Mouse (Mus musculus) CD8-positive naive resting alpha-beta T cell, adult 2 months (primary cell): Measurements from ENCODE around the gene Gm14124.
"Not testable (repeated sequence)": the region's sequence is repeated elsewhere in the genome, so short reads cannot be mapped to it uniquely, and the experiment has no call there.

Experiments
- DNase-seq, 2 experiments: peaks; one replicate each; pipeline ENCODE4 v3.0.0; 2022; ENCODE audit warnings: low read depth in 2 of 2, low spot score in 2 of 2

The Gm14124 gene

DNA sequence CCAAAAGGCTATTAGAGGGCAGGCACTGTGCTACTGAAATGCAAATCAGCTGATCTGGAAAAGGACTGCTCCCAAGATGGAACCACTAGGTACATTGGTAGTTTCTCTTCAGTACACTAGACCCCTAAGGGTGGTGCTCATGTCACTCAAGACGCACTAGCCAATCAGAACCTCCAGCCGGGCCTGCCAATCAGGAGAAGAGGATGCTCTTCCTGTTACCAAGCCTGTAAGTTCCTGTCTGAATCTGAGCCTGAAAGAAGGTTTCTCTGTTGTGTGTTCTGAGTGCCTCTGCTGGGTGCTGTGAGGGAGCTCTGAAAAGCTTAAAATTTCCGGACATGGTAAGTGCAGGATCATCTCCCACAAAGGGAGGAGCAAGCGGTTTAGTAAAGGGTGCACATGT lies at the start of gene Gm14124:
Gene Gm14124 (plus strand): TSS at position 227 of the 400 bp plus-strand sequence.
- DNase-seq: not testable (repeated sequence)

GRCm38 (mm10) chr2:150217600-150218362 lies 39.5 kb upstream of the Gm14124 start, which contains the start of gene Zfp937:
Gene Zfp937 (plus strand): TSS chr2:150218073.
- peak; percentile 6 to 9 for DNase-seq

DNA sequence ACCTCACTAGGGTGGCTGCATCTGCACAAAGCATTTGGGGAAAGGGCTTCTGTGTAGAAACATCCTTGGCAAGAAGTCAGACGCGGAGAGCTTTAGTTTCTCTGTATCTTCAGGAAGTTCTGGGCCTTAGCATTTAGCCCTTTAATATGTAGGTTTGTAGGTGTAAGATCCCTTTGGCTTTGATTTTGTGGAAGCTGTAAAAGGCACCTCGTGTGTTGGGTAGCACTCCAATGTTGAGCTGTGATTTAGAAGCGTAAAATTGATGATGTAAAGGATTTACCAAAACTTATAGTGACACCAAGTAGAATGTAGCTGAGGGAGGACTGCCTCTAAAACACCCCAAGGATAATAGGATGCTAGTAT lies 39.0 kb upstream of the Gm14124 start:
- DNase-seq: not testable (repeated sequence)

- DNase-seq: not testable (repeated sequence)
Measured at GRCm38 (mm10) chr2:150223263-150223662, 34.1 kb upstream of the Gm14124 start.

DNA sequence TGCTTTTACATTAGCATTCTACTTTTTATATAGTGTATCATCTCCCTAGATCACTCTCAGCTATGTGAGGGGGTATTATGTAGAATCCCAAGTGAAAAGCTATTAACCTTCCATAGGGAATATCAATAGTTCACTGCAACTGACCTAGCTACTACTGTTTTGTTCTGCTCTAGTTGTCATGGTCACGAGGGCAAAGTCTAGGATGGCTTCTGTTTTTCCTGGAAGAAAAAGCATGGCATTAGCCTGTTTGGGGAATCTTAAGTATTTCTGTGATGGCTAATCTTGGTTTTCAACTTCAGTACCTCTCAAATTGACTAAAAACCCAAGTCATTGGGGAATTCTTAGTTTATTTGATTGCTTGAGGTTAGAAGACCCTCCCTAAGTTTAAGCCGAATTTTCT lies 14.1 kb upstream of the Gm14124 start:
- DNase-seq: no peak

DNA sequence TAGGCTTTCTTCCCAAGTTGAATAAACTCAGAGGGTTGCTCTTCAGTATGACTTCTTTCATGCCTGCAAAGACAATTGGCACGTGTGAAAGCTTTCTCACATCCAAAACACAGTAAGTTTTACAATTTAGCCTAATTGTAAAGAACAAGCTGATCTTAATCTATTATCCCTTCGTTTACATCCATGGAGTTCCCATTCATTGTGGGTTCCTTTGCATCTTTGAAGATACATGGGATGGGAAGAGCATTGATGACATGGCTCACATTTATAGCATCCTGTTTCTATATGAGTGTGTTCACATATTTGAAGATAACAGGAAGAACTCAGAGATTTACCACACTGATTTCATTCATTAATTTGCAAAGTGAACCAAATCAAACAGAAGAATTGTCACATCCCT lies 1.8 kb upstream of the Gm14124 start, which contains the start of gene Gm21994:
Gene Gm21994 (minus strand): TSS at position 101 of the 400 bp plus-strand sequence.
- not testable (repeated sequence) for DNase-seq

DNA sequence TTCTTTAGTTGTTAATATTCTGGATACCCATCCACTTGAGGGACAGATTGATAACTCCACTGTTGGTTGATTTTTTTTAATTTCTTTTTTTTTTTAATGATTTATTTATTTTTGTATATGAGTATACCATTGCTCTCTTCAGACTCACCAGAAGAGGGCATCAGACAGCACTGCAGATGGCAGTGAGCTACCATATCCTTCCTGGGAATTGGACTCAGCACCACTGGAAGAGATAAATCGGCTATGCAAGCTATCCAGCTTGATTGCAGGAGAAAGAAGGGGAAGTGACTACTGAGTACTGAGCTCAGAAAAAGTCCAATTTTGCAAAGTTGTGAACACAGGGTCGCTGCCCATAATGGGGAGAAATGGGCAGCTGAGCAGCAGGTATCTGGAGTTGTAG lies 456 bp upstream of the Gm14124 start:
- DNase-seq: not testable (repeated sequence)

DNA sequence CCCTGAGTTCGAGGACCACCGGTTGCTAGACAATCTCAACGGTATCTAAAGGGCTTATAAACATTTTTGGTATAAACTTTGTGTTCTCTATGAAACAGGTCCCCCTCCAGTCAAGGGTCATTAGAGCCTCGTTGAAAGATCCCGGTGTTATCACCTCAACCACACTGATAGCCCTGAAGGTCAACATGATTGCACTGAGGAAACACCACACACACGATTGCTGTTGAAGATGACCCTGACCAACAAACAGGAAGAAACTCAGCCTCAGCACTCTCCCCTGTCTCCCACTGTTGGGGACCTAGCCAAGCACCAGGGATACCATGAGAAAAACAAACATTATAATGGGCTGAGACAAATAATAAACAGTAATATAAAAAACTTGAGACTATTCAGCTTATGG lies 36.4 kb downstream of the Gm14124 start:
- no peak for DNase-seq

- no peak for DNase-seq
Measured at GRCm38 (mm10) chr2:150299096-150299495, 41.8 kb downstream of the Gm14124 start.

DNA sequence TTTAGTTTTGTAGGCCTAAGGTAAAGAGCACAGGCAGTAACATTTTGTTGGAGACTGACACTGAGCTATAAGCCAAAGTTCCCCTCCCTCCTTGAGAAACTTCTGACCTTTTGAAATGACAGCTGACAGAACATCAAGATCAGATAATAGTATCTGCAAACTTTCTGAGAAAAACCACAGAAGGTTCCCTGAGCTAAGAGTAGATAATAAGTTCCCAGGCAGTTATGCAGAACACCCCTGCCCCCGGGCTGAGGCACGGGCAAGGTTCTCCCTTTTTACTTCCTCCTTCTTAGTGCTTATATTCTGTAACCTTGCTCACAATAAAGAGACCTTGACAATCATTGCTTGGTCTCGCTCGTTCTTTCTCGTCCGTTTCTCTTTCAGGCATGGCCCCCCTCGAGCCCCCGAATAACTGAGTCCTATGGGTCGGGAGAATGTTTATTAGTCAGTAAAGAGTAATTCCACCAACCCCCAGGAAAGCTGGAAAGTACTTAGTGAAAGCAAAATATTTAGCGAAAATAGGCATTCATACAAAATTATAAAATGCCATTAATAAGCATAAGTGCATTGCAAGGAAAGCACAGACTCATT lies 50.0 kb downstream of the Gm14124 start:
- DNase-seq: peak in 1 of 2 experiments; percentile 11

GRCm38 (mm10) chr2:150310952-150311884 lies 53.9 kb downstream of the Gm14124 start:
- peak; percentile 58 to 70 for DNase-seq

DNA sequence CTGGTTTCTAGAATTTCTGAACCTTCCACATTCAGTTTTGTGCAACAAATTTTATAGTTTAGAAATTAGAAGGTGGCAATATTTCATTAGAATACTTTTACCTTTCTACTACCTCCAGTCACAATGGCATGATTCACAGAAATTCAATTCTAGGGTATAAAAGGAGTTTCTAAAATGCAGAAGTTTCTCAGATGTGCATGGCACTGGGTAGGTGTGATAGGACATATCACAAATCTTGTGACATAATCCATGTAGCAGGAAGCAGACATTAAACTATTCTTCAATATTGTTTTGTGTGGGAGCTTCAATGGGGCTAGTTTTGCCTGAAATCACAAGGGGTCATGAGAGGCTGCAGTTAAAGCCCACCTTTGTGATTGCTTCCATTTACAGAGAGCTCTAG lies 58.8 kb downstream of the Gm14124 start:
- no peak for DNase-seq

DNA sequence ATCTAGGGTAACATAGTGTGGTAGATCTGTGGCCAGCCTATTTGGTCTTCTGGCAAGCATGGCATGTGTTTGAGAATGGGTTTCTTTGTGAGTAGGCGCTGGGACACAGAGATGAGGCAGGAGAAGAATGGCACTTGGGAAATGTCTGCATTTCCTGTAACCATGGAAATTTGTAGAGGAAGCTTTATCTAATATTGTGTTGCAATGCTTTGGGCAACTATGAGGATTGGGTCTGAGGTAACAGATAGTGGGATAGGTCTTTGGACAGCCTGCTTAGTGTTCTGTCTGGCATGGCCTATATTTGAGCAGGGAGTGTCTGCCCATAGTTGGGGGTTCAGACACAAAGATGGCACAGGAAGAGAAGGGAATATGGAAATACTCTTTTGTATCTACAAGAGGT lies 61.7 kb downstream of the Gm14124 start:
- no peak for DNase-seq
